Comparison of ENCODE assay signal across 14 mouse cellular contexts in genomic region chr1:105802941-105803340, GRCm38 (mm10). TPM values are rescaled to one million over a fixed set of nuclear protein-coding genes. Genes with fewer than 3 reads are reported as not detected.
DNase-seq lines count a peak whose midpoint lies in the region; ATAC-seq lines count a peak whose summit lies in the region.
"Had no signal": no experiment of that assay in that cellular context is flagged by ENCODE, and none has a peak within 500 bp of the region (broad histone marks: within the 10 kb centered on the region; RNA-seq: fewer than 3 reads in every experiment).

No protein-coding gene starts in this region.

- 0 out of 2 replicates have a peak, but pooled peaks cover 3% of the 10 kb centered on the region for H3K4me1 ChIP-seq in heart, embryonic 16.5 days (ENCODE audit: control insufficient read depth, insufficient read depth, low read length)
- H3K4me1 ChIP-seq in midbrain, embryonic 13.5 days (replicated peaks), result no peaks in the 10 kb centered on the region
- H3K4me1 ChIP-seq: embryonic facial prominence, embryonic 15.5 days; hindbrain, embryonic 15.5 days; limb, embryonic 15.5 days had no signal

- H3K4me3 ChIP-seq in heart, embryonic 16.5 days (ENCODE audit: low read length), result no peak overlapping the region
- H3K4me3 ChIP-seq in midbrain, embryonic 13.5 days (replicated peaks), result no peak overlapping the region
- H3K4me3 ChIP-seq: embryonic facial prominence, embryonic 15.5 days; hindbrain, embryonic 15.5 days; limb, embryonic 15.5 days had no signal

- H3K27ac ChIP-seq in heart, embryonic 16.5 days (ENCODE audit: low read length), result no peak overlapping the region
- H3K27ac ChIP-seq in midbrain, embryonic 13.5 days, result no peak overlapping the region
- H3K27ac ChIP-seq: embryonic facial prominence, embryonic 15.5 days; hindbrain, embryonic 15.5 days; limb, embryonic 15.5 days had no signal

- 33% methylated on average over 6 of the region's 6 CpGs for WGBS in heart, embryonic 16.5 days
- 81% methylated on average over 6 of the region's 6 CpGs for WGBS in midbrain, embryonic 13.5 days

- H3K4me2 ChIP-seq in heart, embryonic 16.5 days (ENCODE audit: low read depth, low read length), result no peak overlapping the region
- H3K4me2 ChIP-seq in midbrain, embryonic 13.5 days (replicated peaks), result no peak overlapping the region
- H3K4me2 ChIP-seq: embryonic facial prominence, embryonic 15.5 days; hindbrain, embryonic 15.5 days; limb, embryonic 15.5 days; midbrain, embryonic 11.5 days had no signal

- no peaks in the 10 kb centered on the region for H3K9me3 ChIP-seq in heart, embryonic 16.5 days (replicated peaks; ENCODE audit: control insufficient read depth, low read length)
- H3K9me3 ChIP-seq in midbrain, embryonic 13.5 days, result no peaks in the 10 kb centered on the region
- H3K9me3 ChIP-seq: embryonic facial prominence, embryonic 15.5 days; hindbrain, embryonic 15.5 days; limb, embryonic 15.5 days had no signal

- H3K9ac ChIP-seq in heart, embryonic 16.5 days (ENCODE audit: low read length), result no peak overlapping the region
- no peak overlapping the region for H3K9ac ChIP-seq in midbrain, embryonic 13.5 days (replicated peaks)
- H3K9ac ChIP-seq: embryonic facial prominence, embryonic 15.5 days; hindbrain, embryonic 15.5 days; limb, embryonic 15.5 days had no signal

- ATAC-seq in heart, embryonic 16.5 days (replicated peaks; ENCODE audit: extremely low read depth, insufficient read depth, low FRiP score), result peak; percentile 18; the same call in 1 of the 2 replicates
- peak; percentile 63 for ATAC-seq in granulocyte monocyte progenitor cell, adult 5-6 weeks (replicated peaks; ENCODE audit: poor library complexity, severe bottlenecking)
- no peak for ATAC-seq in midbrain, embryonic 13.5 days
- ATAC-seq: forebrain, embryonic 16.5 days had no signal

- no peaks in the 10 kb centered on the region for H3K27me3 ChIP-seq in heart, embryonic 16.5 days (ENCODE audit: control insufficient read depth, insufficient read depth, low read length)
- no peaks in the 10 kb centered on the region for H3K27me3 ChIP-seq in midbrain, embryonic 13.5 days
- H3K27me3 ChIP-seq: embryonic facial prominence, embryonic 15.5 days; hindbrain, embryonic 15.5 days; limb, embryonic 15.5 days had no signal

- DNase-seq in heart, adult 9 months (ENCODE audit: low spot score in 2 of 2), result no peak
- DNase-seq in CD4-positive, CD25-positive, alpha-beta regulatory T cell, adult 2 months (ENCODE audit: low read depth, low spot score), result peak; percentile 61
- peak; percentile 15 for DNase-seq in naive thymus-derived CD4-positive, alpha-beta T cell, adult 2 months (ENCODE audit: low read depth)
- DNase-seq in cerebellum, adult 18-20 months, result no peak
- DNase-seq in adrenal gland, adult 18-20 months (ENCODE audit: low spot score in 2 of 2), result no peak
- DNase-seq: cerebellum, postnatal 14 days had no signal

- no peaks in the 10 kb centered on the region for H3K36me3 ChIP-seq in heart, embryonic 16.5 days (ENCODE audit: control insufficient read depth, insufficient read depth)
- no peaks in the 10 kb centered on the region for H3K36me3 ChIP-seq in midbrain, embryonic 13.5 days
- H3K36me3 ChIP-seq: embryonic facial prominence, embryonic 15.5 days; hindbrain, embryonic 15.5 days; limb, embryonic 15.5 days had no signal

RNA-seq across cellular contexts. Expression of gene Tnfrsf11a, which starts 22.4 kb away (rescaled TPM):
- 0.34 and 0.83 TPM in 2 replicates for polyA plus RNA-seq in heart, embryonic 16.5 days (2015; fragmentation: Nextera tagmentation; extraction: Ambion mirVana)
- total RNA-seq in granulocyte monocyte progenitor cell, adult 5-6 weeks (2014; fragmentation: Nextera tagmentation), result 0.54 and 0.98 TPM in 2 replicates
- total RNA-seq in granulocyte monocyte progenitor cell, adult 5-6 weeks (2017), result 0.13 and 1.5 TPM in 2 replicates
- 0.27 and 0.36 TPM in 2 replicates for polyA plus RNA-seq in midbrain, embryonic 13.5 days (2015; fragmentation: Nextera tagmentation; extraction: Ambion mirVana)
- 1 to 10 TPM; 2.6 to 3.3 TPM for total RNA-seq in adrenal gland, adult 18-20 months (2021)

Comparison
In these comparisons a context has a peak if more than half of its experiments do, and no peak if none do; other contexts are left out.
1. DNase-seq: peak in CD4-positive, CD25-positive, alpha-beta regulatory T cell, adult 2 months (single experiment) and naive thymus-derived CD4-positive, alpha-beta T cell, adult 2 months (single experiment); none in heart, adult 9 months (0 of 2), cerebellum, adult 18-20 months (0 of 2) and adrenal gland, adult 18-20 months (0 of 2).